Mouse (Mus musculus) forebrain, postnatal 0 days (tissue): Measurements from ENCODE around the gene Tbc1d10b. TPM values are rescaled to one million over a fixed set of nuclear protein-coding genes. Genes with fewer than 3 reads are reported as not detected.

Source experiments
- ATAC-seq: fragments of 200-750 bp; cut with Nextera tagmentation; 2 replicates; pipeline ENCODE4 v1.8.0; 2017; ENCODE audit warnings: mild to moderate bottlenecking, moderate library complexity
- DNase-seq: peaks from one replicate; pipeline ENCODE4 v3.0.0-alpha.2; 2015
- H3K27ac ChIP-seq: fragments of 300-500 bp; sonication (generic); 2 replicates; pipeline ENCODE4 v1.5.1; 2014; ENCODE audit warnings: low read depth, mild to moderate bottlenecking, antibody characterized with exemption, low read length, moderate library complexity, mixed read lengths
- H3K27me3 ChIP-seq: fragments of 300-500 bp; sonication (generic); 2 replicates; pipeline ENCODE4 v1.6.1; 2014; ENCODE audit warnings: mild to moderate bottlenecking, low read length, mixed read lengths; ENCODE audit not compliant: insufficient read depth
- H3K36me3 ChIP-seq: fragments of 300-500 bp; sonication (generic); 2 replicates; pipeline ENCODE4 v1.6.1; 2014; ENCODE audit warnings: mild to moderate bottlenecking, moderate library complexity; ENCODE audit not compliant: insufficient read depth
- H3K4me1 ChIP-seq: fragments of 300-500 bp; sonication (generic); 2 replicates; pipeline ENCODE4 v1.6.1; 2014; ENCODE audit warnings: antibody characterized with exemption; ENCODE audit not compliant: insufficient read depth
- H3K4me2 ChIP-seq: fragments of 300-500 bp; sonication (generic); 2 replicates; pipeline ENCODE4 v1.6.1; 2014; ENCODE audit warnings: low read depth, mild to moderate bottlenecking, moderate library complexity
- H3K4me3 ChIP-seq: fragments of 300-500 bp; sonication (generic); 2 replicates; pipeline ENCODE4 v1.5.1; 2014; ENCODE audit warnings: low read depth, low read length, mixed read lengths
- H3K9ac ChIP-seq: fragments of 300-500 bp; sonication (generic); 2 replicates; pipeline ENCODE4 v1.6.1; 2014; ENCODE audit warnings: mild to moderate bottlenecking
- H3K9me3 ChIP-seq: fragments of 300-500 bp; sonication (generic); 2 replicates; pipeline ENCODE4 v1.6.1; 2016; ENCODE audit warnings: low read length
- CTCF ChIP-seq: sonication (generic); IDR thresholded peaks from 2 replicates; pipeline ENCODE4 v1.5.1; 2016; ENCODE audit warnings: antibody characterized with exemption, control low read depth, low read depth
- WGBS: fragments of 180-500 bp; shearing (Covaris S2); extraction: QIAGEN DNeasy Blood & Tissue Kit; methylation state at CpG from one replicate; pipeline ENCODE4 v1.1.7; 2014; 5-methylcytosine and 5-hydroxymethylcytosine counted together
- polyA plus RNA-seq: library from polyadenylated mRNA; unstranded; fragments of >200 nt; fragmentation: Nextera tagmentation; extraction: Ambion mirVana; gene quantifications from 2 replicates; pipeline ENCODE4 v1.2.1, GENCODE M21; 2015
- total RNA-seq: library from RNA; depleted of rRNA; stranded (reverse); fragments of >200 nt; gene quantifications from 2 replicates; pipeline ENCODE4 v1.2.3, GENCODE M21; 2014

Tbc1d10b gene
- total and polyA plus RNA-seq, 2 experiments from 2014 or later = 24.8 to 68.7 TPM

DNA sequence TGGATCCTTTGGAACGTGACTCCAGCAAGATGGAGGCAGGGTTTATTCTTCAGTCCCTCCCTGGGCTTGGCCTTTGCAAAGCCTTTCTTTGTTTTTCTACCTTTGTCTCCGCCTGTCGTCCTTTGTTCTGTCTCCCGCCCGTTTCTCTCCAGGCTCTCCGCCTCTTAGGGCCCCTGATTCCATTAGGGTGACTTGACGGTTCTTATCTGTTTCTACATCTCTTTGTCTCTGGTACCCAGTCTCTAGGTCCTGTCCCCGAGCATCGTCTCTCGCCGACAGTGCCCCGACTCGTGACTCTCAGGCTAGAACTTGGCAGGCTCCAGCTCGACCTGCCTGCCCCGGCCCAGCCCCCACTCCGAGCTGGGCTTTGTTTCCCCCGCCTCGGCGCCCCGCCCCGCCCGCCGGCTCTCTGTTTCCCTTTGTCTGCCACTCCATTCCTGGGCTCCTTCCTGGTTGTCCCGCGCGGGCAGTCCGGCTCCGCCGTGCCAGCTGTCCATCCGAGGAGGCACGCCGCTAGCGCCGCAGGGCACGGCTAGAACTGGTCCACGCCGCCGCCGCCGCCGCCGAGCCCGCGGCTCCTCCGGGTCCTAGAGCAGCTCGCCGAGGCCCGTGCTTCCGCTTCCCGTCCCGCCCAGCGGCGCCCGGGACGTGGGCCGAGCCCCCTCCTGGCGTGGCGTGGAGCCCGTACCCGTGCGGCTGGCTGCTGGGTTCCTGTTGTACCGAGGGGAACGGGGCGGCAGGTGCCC, 24.5 kb upstream of the Tbc1d10b start, which contains the start of the genes Zfp553 and Sept1:
TSS of gene Zfp553 (plus strand) at position 440 of the 746 bp plus-strand sequence.
TSS of gene Sept1 (minus strand) at position 509 of the 746 bp plus-strand sequence.
- Histone ChIP-seq H3K4me2 (peak within 1 kb of the TSS; percentile 74), H3K27ac (peak within 1 kb of the TSS; percentile 99), H3K4me1 (peaks cover 15% of the 10 kb centered on the region), H3K9me3 (no peaks in the 10 kb centered on the region), H3K27me3 (no peaks in the 10 kb centered on the region), H3K9ac (peak within 1 kb of the TSS; percentile 100), H3K4me3 (peak within 1 kb of the TSS; percentile 88), H3K36me3 (peaks cover 28% of the 10 kb centered on the region)
- peak; percentile 35 for TF ChIP-seq CTCF
- peak; percentile 92 for DNase-seq
- 2% methylated on average over 63 of the region's 64 CpGs for WGBS
- peak; percentile 96 for ATAC-seq

DNA sequence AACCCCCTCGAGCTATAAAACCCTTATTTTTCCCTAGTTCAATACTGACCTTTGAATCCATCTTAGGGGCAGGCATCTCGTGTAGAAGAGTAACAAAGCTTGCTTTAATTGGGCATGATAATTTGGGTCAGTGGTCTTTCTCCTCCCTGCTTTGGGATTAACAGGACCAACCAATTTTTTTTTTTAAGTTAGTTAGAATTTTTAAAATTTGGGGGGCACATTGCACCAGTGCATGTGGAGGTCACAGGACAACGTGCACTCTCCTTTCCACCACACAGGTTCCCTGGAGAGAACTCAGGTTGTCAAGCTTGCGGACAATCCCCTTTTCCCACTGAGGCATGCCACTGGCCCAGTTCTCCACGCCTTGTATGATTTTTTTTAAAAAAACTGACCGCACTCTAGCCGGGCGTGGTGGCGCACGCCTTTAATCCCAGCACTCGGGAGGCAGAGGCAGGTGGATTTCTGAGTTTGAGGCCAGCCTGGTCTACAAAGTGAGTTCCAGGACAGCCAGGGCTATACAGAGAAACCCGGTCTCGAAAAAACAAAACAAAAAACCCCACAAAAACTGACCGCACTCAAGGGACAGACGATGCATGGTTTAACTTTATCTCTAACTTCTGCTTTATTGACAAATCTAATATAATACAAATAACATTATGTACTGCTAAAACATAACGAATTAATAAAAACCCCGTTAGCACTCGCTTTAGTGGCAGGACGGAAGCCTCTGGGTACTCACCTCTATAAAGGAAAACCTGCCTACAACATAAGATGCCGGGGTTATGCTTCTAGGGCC, 23.8 kb upstream of the Tbc1d10b start:
- H3K27ac ChIP-seq = peak overlapping the region; percentile 99
- peak overlapping the region; percentile 74 for H3K4me2 ChIP-seq
- H3K9me3 ChIP-seq = no peaks in the 10 kb centered on the region
- peak overlapping the region; percentile 88 for H3K4me3 ChIP-seq
- peaks cover 21% of the 10 kb centered on the region for H3K36me3 ChIP-seq
- ATAC-seq (no peak), DNase-seq (no peak)
- no peaks in the 10 kb centered on the region for H3K27me3 ChIP-seq
- 2% methylated on average over 20 of the region's 20 CpGs for WGBS
- peaks cover 15% of the 10 kb centered on the region for H3K4me1 ChIP-seq
- peak overlapping the region; percentile 100 for H3K9ac ChIP-seq
- TF ChIP-seq CTCF = no peak

DNA sequence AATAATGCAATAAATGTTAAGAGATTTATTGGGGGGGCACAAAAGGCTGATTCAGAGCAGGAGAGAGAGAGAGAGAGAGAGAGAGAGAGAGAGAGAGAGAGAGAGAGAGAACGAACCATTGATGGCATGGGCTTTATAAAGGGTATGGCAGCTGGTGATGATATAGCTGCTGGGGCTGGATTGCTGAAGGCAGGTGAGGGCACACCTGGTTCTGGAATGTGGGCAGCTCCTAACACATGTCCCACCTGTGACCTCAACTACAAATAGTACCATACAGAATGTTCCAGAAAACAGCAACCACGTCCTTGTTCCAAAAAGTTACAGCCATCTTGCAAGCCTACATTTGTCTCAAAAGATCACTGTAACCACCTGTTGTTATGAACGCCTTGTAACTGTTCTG, 23.1 kb upstream of the Tbc1d10b start:
- H3K27ac ChIP-seq = no peak overlapping the region
- no peak for ATAC-seq

DNA sequence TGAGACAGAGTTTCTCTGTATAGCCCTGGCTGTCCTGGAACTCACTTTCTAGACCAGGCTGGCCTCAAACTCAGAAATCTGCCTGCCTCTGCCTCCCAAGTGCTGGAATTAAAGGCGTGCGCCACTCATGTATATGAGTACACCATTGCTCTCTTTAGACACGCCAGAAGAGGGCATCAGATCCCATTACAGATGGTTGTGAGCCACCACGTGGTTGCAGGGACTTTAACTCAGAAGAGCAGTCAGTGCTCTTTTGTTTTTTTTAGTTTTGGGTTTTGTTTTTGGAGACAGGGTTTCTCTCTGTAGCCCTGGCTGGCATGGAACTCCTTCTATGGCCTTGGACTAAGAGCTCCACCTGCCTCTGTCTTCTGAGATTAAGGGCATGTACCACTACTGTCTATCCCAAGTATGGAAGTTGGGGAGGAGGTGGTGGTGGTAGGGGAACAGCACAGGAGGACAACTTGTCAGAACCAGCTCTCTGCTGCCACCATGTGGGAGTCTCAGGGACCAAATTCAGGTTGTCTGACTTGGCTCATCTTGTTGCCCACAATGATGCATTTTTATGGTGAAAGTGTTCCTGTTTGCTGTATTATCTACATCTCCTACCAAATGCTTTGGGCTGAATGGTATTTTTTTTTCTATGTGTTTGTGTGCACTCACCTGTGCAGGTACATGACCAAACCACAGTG, 20.5 kb upstream of the Tbc1d10b start:
- H3K27me3 ChIP-seq = no peaks in the 10 kb centered on the region
- 59% methylated on average over 4 of the region's 4 CpGs for WGBS
- peak; percentile 27; the same call in 1 of the 2 replicates for ATAC-seq
- no peak overlapping the region for H3K4me3 ChIP-seq
- H3K9ac ChIP-seq = no peak overlapping the region
- no peaks in the 10 kb centered on the region for H3K9me3 ChIP-seq
- peak; percentile 84 for DNase-seq
- peak; percentile 84 for TF ChIP-seq CTCF
- H3K4me2 ChIP-seq = no peak overlapping the region
- no peaks in the 10 kb centered on the region; the same call in 1 of the 2 replicates for H3K36me3 ChIP-seq
- H3K27ac ChIP-seq = peak overlapping the region; percentile 1; the same call in 1 of the 2 replicates
- peaks cover 15% of the 10 kb centered on the region for H3K4me1 ChIP-seq

More for the DNA sequence above, 23.1 kb upstream of the Tbc1d10b start:
- Histone ChIP-seq H3K9ac (0 out of 2 replicates have a peak overlapping the region, but pooled peaks have one; percentile 100), H3K9me3 (no peaks in the 10 kb centered on the region), H3K4me1 (peaks cover 15% of the 10 kb centered on the region), H3K4me3 (peak overlapping the region; percentile 88), H3K36me3 (peaks cover 15% of the 10 kb centered on the region), H3K27me3 (no peaks in the 10 kb centered on the region), H3K4me2 (peak overlapping the region; percentile 74)
- DNase-seq = no peak
- WGBS = 33% methylated on average over 3 of the region's 3 CpGs
- TF ChIP-seq CTCF = no peak

DNA sequence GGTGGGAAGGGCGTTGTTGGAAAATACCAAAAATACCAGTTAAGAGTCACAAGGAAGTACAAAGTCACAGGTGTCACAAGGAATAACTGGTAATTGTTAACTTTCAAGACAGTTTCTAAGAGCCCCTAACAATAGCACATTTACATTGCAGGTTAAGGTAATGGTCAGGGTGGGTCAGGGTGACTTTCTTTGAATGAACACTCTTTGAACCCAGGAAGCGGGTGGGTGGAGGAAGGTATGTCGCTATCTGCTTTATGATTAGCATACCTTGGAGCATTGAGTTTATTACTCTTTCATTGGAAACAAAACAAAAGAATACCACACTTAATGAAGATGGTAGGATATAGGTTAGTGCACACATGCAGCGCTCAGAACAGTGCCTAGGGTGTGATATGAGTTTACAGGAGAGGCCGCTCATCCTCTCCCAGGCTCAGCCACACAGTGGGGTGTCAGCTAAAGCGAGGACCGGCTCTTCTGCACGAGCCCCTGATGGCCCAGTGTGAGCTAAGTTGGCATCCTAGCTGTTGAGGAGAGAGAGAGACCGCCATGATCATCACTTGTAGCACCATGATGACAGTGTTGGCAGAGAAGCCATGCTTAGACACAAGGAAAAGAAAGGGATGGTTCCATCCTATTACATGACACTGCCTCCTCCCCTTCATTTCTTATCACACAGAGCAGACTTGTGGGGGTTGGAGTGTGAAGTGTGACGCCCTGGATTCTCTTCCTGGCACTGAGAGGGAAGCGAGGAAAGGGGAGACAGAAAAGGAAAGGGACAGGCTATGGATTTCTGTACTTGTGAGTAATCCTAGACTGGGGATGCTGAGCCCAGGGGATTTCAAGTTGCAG, 17.1 kb upstream of the Tbc1d10b start:
- H3K27ac ChIP-seq = no peak overlapping the region
- WGBS = 89% methylated on average over 11 of the region's 11 CpGs
- H3K4me2 ChIP-seq = no peak overlapping the region
- H3K36me3 ChIP-seq = no peaks in the 10 kb centered on the region; the same call in 1 of the 2 replicates
- ATAC-seq (no peak), DNase-seq (no peak)
- no peaks in the 10 kb centered on the region for H3K27me3 ChIP-seq
- no peak overlapping the region for H3K9ac ChIP-seq
- no peak overlapping the region for H3K4me3 ChIP-seq
- TF ChIP-seq CTCF = no peak
- peaks cover 4% of the 10 kb centered on the region for H3K4me1 ChIP-seq
- H3K9me3 ChIP-seq = no peaks in the 10 kb centered on the region

DNA sequence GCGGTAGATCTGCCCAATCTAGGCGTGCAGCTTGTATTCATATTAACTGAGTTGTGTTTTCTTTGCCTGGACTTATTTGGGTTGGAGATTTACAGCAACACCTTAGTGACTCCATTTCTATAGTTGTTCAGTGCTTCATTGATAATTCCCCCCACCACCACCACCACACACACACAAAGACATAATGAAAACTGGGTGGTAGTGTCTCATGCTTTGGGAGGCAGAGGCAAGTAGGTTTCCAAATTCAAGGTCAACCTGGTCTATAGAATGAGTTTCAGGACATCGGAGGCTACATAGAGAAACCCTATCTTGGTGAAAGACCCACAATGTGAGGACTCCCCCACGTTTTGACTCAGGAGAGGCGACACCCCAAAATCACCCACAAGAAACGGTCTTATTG, 16.3 kb upstream of the Tbc1d10b start:
- no peak overlapping the region for H3K4me3 ChIP-seq
- no peaks in the 10 kb centered on the region; the same call in 1 of the 2 replicates for H3K36me3 ChIP-seq
- H3K9me3 ChIP-seq = no peaks in the 10 kb centered on the region
- TF ChIP-seq CTCF = no peak
- ATAC-seq (no peak), DNase-seq (no peak)
- no peaks in the 10 kb centered on the region for H3K27me3 ChIP-seq
- no peak overlapping the region for H3K27ac ChIP-seq
- no peaks in the 10 kb centered on the region for H3K4me1 ChIP-seq
- 93% methylated on average over 6 of the region's 6 CpGs for WGBS
- no peak overlapping the region for H3K4me2 ChIP-seq
- no peak overlapping the region for H3K9ac ChIP-seq
